Mouse (Mus musculus): ENCODE results near the gene Kcnn1.

Kcnn1 gene

DNA sequence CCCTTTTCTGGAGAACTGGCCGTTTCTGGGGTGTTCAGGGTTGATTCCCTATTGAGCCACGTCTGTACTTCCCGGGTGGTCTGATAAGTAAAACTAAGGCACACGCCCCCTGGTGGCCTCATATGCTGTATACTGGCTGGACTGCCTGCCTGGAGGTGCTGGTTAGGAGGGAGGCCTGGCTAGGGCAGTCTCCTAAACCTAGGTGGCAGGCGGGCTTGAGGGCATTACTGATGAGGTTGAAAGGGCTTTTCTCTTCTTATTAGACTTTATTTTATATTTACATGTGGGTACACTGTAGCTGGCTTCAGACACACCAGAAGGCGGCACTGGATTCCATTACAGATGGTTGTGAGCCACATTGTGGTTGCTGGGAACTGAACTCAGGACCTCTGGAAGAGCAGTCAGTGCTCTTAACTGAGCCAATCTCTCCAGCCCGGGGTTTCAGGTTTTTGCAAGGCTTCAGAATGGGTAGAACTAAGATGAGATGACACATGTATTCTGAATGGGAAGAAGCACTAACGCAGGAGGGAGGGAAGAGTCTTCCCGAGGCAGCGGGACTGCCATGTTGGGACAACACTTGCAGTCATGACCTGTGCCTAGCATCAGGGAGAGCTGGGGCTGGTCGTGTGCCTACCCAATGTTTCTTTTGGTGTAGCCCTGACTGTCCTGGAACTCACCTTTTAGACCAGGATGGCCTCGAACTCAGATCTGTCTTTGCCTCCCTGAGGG lies 30.8 kb upstream of the Kcnn1 start:
- in situ Hi-C loops (cut with MboI, MseI) = loop anchor here (10.0 kb wide), 1 partner anchor 381 kb away; the partner anchor contains the start of genes Haus8 and Myo9b

DNA sequence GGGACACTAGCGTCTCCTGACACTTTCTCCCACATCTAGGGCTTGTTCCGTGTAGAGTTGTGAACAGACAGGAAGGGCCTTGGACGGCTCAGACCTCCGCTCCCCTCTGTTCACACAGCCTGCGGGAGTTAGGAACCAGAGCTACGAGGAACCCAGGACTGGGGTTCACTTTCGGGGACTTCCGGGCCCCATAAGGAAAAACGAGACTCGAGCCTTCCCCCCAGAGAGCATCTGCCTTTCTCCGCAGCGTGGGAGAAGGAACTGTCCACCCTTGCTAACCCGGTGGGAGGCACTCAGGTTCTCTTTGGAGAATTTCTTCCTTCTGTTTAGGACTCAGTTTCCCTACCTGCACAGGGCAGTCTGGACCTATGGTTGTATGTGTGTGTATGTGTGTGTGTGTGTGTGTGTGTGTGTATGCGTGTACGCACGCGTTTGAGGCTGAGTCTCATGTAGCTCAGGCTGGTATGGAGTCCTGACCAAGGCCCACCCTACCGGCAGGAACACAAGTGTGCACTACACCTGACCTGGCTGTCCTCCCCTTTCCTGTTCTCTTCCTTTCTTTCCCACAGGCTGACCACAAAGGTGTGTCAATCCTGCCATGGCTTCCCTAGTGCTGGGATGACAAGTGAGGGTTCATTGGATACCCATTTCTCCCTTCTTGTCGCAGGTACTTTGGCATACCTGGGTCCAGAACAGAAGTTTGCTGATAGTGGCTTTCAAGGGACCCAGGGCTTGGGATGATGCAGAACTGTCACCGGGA lies 30.0 kb upstream of the Kcnn1 start:
- in situ Hi-C loops (cut with MboI, MseI) = loop anchor here (10.0 kb wide), 1 partner anchor 382 kb away; the partner anchor contains the start of genes Haus8 and Myo9b

DNA sequence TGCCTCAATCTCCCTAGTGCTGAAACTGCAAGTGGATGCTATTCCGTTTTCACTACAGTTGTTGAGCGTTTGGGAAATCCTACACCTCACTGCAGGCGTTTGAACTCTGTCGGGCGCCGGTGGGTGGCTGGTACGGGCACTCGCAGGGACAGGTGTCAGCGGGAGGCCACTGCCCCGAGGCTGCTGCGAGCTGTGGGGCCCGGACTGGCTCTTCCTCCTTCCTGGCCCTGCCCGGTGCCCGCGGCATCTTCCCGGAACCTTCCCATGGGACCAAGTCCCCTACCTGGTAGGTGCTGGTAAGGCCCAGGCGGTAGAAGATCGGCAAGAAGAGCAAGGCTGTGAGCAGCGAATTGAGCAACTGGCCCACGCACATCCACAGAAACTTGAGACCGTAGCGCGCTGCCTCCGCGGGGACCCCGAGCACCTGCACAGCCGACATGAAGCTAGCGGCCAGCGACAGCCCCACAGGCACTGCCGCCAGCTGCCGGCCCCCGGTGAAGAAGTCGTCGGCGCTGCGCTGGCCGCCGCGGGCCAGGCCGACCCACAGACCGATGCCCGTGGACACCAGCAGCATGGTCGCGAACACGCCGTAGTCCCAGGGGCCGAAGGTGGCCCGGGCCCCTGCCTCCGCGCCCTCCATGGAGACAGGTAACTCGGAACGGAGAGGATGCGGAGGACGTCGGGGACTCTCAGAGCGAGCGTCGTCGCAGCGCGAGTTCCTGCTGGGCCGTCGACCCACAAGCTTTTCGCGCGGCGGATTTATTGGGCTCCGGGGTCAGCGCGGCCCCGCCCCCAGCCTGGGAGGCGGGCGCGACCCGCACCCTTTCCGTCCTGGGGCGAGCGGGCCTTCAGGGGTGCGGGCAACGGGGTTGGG lies 29.2 kb upstream of the Kcnn1 start, which contains the start of gene Slc5a5:
Gene Slc5a5 (minus strand): TSS at position 736 of the 874 bp plus-strand sequence.
- in situ Hi-C loops (cut with MboI, MseI) = loop anchor here (10.0 kb wide), 1 partner anchor 383 kb away; the partner anchor contains the start of genes Haus8 and Myo9b

DNA sequence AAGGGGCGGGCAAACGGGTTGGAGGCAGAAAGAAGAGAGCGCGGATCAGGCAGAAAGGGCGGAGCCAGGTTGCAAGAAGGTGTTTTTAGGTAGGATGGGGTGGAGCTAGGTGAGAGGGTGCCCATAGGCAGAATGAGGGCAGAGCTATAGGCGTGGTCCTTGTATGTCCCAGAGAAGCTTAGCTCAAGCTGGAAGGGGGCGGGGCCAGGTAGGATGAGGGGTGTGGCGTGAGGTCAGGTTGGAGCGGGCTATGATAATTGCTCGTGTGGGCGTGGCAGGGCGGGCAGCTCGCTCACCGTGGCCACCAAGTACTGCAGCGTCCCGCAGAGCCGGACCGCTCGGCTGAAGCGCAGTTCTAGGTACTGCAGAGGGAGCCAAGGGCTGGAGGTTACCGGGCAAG lies 28.3 kb upstream of the Kcnn1 start:
- in situ Hi-C loops (cut with MboI, MseI) = loop anchor here (10.0 kb wide), 1 partner anchor 383 kb away; the partner anchor contains the start of genes Haus8 and Myo9b

DNA sequence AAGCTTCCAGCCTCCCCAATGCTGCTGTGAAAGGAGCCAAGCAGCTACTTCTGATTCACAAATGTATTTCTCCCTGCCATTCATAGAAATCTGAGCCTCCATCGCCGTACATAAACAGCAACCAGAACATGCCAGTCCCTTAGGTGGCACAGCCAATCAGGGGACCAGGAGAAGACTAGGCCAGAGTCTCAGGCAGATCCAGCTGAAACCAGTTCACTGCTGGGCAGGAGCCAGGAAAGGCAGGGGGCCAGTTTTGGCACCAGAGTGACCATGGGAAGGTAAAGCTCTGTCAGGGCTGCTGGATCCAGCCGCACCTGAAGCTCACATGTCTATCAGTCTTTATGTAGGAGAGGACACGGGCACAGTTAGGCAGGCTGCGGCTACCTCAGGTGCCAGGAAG lies 27.6 kb upstream of the Kcnn1 start:
- in situ Hi-C loops (cut with MboI, MseI) = loop anchor here (10.0 kb wide), 1 partner anchor 384 kb away; the partner anchor contains the start of genes Haus8 and Myo9b

DNA sequence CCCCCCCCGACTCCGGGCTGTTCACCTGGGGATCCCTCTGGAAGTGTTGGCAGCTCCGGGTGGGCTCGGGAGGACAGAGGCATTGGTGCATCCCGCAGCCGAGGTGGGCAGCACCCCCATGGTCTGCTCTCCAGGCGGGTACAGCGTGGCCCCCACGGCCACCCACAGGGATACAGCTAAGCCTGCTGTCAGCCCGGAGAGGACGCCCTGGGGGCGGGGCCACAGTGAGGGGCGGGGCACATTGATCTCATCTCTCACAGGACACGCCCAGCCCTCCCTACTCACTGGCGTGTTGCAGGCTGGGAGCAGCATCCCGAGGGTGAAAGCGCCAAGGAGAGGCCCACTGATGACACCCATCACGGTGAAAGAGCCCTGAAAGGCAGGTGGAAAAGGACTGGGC lies 24.6 kb upstream of the Kcnn1 start:
- in situ Hi-C loops (cut with MboI, MseI) = no loop called here

DNA sequence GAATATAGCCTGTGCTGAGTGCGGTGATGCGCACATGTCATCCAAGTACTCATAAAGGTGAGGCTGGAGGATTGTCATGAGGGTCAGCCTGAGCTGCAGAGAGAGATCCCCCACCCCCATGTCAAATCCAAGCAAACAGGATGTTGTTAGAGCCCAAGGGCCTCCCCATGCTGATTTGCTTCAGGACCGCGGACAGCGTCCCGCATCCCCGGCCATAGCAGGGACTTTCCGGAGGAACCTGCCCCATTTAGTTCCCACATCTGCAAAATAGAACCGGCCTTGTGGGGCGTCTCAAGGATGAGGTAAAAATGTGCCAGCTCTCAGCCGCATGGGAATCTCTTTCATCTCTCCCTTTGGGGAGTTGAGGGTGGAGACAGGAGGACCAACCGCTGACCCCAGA lies 22.6 kb upstream of the Kcnn1 start:
- in situ Hi-C loops (cut with MboI, MseI) = no loop called here

DNA sequence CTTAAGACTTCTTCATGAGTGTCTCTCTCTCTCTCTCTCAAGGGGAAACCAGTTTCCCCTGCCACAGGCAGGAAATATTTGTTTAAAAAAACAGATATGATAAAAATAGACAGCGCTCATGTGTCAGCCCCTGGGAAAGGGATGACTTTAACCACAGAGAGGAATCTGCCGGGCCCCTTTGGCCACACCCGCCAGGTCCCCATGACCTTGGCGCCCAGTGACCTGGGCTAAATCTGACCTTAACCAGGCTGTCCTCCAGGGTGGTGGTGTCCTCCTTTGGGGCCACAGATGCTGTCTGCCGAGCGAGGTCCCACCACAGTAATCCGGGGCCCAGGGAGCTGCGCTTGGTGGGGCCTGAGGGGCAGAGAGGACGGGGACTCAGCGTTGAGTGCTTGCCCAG lies 21.6 kb upstream of the Kcnn1 start:
- in situ Hi-C loops (cut with MboI, MseI) = no loop called here

DNA sequence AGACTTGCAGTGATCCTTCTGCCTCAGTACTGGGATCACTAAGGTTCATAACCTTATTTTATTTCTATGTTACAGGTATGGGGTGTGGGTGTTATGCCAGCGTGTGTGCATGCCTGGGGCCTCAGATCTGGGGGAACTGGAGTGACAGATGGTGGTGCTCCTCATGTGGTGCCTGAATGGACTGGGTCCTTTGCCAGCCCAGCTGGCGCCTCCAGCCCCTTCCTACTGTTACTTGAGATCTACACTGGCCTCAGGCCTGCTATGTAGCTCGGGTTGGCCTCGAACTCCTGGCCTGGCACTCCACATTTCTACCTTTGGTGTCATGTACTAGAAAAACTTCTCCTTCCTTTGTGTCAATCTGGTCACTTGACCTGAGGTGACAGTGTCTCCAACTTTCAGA lies 21.1 kb upstream of the Kcnn1 start:
- in situ Hi-C loops (cut with MboI, MseI) = no loop called here

DNA sequence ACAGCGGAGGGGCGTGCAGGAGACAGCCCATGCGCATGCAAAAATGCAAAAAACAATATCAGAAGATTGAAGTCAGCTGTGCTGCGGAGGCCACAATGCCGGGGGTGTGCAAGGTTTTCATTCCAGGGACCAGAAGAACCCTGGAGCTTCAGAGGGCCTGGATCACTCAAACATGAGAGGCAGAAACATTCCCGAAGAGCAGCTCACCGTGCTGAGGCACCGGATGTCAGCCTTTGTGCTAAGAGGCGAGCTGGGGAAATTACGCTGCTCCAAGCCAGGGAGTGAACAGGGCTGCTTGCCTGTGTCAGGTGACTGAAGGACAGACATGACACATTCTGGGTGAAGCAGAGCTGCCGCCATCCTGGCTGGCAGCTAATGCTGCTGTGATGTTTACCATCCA lies 17.5 kb upstream of the Kcnn1 start:
- in situ Hi-C loops (cut with MboI, MseI) = no loop called here

DNA sequence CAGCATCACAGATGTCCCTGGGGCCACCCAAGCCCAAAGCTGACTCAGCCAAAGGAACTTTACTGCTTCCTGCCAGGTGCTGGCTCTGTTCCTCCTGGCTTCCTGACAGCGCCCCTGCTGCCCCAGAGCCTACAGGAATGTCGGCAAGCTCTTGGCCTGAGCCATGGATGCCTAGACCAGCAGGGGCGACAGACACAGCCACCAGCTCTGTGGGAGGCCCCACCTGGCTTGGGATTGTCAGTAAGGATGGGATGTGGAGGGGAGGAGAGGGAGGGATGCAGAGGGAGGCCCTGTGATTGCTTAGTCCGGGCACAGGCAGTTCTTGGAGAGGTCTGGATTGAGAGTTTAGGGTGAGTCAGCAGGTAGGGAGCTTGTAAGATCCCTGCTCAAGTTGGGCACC lies 17.1 kb upstream of the Kcnn1 start:
- in situ Hi-C loops (cut with MboI, MseI) = no loop called here

DNA sequence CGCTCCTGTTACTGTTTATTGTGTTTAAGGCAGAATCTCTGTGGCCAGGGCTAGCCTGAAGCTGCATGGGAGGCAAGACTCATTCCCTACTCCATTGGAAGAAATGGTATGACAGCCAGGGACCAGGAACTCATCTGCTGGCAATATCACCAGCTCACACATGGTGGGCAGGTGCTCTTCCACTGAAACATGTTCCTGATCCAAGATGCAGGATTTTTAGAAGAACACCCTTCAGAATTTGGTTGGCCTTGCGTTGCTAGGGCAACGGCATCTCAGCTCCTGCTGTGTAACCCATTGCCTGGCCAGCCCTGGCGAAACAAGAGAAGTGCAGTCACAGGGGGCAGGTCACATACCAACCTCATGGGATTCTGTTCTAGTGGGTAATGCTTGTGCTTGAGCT lies 16.4 kb upstream of the Kcnn1 start:
- in situ Hi-C loops (cut with MboI, MseI) = no loop called here

DNA sequence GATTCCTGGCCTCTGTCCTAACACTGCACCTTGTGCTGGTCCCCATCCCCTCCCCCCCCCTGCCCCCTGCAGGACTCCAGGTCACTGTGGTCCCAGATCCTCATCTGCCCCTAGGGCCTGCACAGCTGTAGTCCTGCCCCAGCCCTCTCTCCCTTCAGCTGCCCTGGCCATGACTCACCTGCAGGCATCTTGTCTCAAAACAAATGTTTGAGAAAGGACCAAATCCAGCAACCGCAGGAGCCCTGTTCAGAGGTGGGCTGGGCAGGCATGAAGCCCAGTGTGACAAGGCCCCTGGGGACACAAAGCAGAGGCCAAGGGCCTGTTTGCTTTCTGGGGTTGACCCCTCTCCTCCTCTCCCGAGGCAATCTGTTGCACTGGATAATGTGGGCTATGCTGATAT lies 15.1 kb upstream of the Kcnn1 start:
- in situ Hi-C loops (cut with MboI, MseI) = no loop called here

DNA sequence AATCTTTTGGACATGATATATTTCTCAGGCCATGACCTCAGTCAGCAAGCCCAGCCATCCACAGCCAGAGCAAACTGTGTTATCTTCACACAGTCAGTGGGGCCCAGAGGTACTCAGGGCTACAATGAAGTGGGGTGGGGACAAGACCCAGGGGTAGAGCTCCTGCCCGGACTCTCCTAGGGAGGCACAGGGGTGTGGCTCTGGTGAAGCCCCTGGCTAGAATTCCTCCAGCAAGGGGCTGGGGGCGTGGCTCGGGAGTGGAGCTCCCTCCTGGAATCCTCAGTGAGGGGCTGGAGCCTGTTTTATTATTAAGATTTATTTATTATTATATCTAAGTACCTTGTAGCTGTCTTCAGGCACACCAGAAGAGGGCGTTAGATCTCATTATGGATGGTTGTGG lies 13.3 kb upstream of the Kcnn1 start:
- in situ Hi-C loops (cut with MboI, MseI) = no loop called here

DNA sequence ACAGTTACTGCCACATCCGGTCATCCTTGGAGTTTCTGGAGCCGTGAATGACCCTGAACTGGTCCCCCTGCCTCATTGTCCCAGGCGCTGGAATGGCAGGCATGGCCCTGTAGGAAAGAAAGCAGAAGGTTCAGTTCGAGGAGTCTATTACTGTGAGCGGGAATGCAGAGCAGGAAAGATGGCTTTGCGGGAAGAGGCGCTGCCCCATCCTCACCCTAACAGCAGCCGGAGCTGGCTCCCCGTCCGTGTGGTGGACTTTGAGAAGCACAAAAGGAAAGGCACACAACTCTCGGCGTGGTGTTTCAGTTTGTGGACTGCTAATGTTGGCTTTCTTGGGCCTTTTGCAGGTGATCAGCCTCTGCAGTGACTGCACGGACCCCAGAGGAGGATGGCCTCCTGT lies 11.4 kb upstream of the Kcnn1 start:
- in situ Hi-C loops (cut with MboI, MseI) = no loop called here

DNA sequence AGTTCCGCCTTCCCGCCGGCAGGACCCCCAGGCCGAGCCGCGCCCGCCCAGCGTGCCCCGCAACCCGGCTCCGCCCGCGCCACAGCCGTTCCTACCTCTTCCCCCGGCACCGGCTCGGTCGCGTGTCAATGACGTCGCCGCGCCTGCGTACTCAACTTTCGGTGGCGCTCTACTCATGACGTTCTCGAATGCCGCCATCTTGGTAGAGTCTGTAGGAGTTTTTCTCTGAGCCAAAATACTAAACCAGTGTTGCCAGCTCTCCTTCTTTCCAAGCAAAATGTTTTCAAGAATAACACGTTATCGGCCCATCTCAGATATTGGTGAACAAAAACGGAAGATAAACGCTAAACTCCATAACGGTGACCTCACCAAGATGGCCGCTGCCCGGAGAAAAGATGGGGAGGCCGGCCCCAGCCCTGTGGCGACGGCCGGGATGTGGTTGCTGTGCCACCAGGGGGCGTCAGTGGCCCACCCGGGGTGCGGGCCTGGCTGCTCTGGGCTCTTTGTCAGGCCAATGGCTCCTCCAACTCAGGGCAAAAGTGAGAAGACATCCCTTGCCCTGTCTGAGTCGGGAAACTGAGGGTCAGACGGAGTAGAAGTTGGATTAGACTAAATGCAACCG lies 10.4 kb upstream of the Kcnn1 start, which contains the start of gene Ccdc124:
Gene Ccdc124 (minus strand): TSS at position 572 of the 622 bp plus-strand sequence.
- in situ Hi-C loops (cut with MboI, MseI) = no loop called here

DNA sequence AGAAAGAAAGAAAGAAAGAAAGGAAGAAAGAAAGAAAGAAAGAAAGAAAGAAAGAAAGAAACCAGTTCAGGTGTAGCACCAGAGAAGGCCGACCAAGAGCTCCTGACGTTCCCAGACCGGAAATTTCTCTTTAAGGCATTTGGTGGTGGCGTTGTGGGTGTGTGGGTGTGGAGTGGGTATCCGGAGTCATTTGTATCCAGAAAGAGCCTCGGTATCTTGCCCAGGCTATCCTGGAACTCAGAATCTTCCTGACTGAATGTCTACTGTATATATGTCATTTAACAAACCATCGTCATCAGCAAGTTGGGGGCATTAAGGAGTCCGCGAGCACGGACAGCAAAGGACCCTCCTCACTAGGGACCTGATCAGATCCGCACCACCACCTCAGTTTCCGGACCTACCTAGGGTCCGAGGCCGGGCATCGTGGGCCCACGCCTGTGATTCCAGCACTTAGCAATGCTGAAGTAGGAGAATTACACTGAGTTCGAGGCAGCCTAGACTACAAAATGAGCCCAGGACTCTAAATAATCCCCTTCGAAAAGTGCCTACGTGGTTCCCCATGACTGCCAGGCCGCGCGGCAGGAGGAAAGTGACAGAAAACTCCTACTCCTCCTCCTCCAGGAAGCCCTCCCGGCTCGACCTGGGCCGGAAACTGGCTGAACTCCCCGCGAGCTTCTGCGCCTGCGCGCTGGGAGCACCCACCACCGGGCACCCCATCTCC lies 9.7 kb upstream of the Kcnn1 start:
- in situ Hi-C loops (cut with MboI, MseI) = no loop called here

DNA sequence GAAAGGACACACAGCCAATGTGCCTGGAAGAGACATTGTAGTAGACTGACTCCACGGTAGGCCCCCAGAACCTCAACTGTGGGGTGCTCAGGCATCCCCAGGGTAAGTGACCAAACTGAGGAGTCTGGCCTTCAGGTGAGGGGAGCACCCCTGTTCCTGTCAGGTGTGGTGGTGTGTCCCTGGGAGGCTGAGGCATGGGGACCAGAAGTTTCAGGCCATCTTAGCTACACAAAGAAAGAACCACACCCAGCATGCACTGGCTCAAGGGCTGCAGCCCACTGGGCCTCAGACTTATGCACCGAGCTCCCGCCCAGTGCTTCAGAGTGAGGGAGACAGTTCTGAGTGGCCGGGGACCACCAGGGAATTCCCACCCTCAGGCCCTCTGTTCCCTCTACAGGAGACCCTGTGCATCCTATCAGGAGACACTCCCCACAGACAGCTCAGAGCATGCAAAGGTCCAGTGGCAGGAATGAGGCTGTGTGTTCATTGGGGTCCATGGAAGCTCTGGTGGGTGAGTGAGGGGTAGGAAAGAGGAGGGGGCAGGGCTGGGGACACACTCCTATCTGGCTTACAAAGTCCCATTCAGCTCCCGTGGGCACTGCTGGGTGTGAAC lies 8.2 kb upstream of the Kcnn1 start:
- in situ Hi-C loops (cut with MboI, MseI) = no loop called here

DNA sequence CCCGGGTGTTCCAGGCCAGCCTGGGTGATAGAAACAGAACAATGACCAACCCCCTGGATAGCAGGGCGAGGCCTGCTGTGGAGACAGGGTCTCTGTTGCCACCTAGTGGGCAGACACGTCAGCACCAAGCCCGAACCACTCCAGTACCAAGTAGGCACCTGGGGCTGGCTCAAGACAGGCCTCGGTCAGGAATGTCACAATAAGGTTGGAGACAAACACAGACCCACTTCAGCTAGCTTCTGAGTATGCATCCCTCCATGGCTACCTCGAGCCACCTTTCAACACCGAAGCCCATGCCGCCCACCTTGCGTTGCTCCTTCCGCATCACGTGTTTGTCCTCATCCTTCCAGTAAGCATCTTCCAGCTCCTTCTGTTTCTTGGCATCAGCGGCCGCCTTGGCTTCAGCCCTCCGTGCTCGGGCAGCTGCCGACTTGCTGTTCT lies 6.6 kb upstream of the Kcnn1 start:
- in situ Hi-C loops (cut with MboI, MseI) = no loop called here

DNA sequence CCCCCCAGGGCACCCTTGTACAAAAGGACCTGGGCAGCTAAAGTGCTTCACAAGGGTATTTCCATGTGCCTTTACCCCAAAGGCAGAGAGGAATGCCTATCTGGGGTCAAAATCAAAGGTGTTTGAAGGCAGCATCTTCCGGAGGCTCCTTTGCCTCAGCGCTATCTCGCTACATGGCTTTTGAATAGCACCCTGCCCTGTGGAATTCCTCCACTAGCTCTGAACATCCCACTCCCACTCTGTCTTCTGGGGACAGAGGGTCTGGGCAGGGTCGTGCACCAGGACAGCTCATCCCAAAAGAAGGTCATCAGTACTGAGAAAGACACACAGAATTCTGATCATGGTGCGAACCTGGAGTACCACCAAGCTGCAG lies 6.1 kb upstream of the Kcnn1 start:
- in situ Hi-C loops (cut with MboI, MseI) = no loop called here
